Mouse (Mus musculus): ENCODE data around the gene Fignl2. TPM values are rescaled to one million over a fixed set of nuclear protein-coding genes. Genes with fewer than 3 reads are reported as not detected.

The Fignl2 gene
- total RNA-seq (2014; fragmentation: Nextera tagmentation), result not detected in 2 replicates
- 0.05 and 0.06 TPM in 2 replicates for total RNA-seq (2017)
- polyA plus RNA-seq (2012), result not detected in 2 replicates

- Histone ChIP-seq H3K4me1 (ENCODE audit: insufficient read depth, low read depth, low read length) (no peaks in the 10 kb centered on the region), H3K36me3 (replicated peaks) (no peaks in the 10 kb centered on the region), H3K4me3 (ENCODE audit: low read depth, low read length) (no peak within 1 kb of the TSS; the same call in 1 of the 2 replicates), H3K27me3 (ENCODE audit: insufficient read depth, low read length) (no peaks in the 10 kb centered on the region), H3K9me3 (replicated peaks) (peaks cover 90% of the 10 kb centered on the region)
- DNase-seq (ENCODE audit: low spot score) (no peak), ATAC-seq (ENCODE audit: extremely low read depth, insufficient number of reproducible peaks, low FRiP score, poor library complexity, severe bottlenecking) (no peak)
- TF ChIP-seq GATA1 (IDR thresholded peaks at IDR 0.05; ENCODE audit: borderline replicate concordance, low read length) (no peak), TAL1 (conservative IDR thresholded peaks at IDR 0.05; ENCODE audit: low read depth, low read length) (no peak), CTCF (IDR thresholded peaks at IDR 0.05; ENCODE audit: low read depth, low read length) (no peak), GATA2 (IDR thresholded peaks at IDR 0.05; ENCODE audit: borderline replicate concordance, low read depth, low read length) (no peak), POLR2AphosphoS5 (IDR thresholded peaks at IDR 0.05; ENCODE audit: insufficient replicate concordance, low read depth, low read length) (no peak)
Measured at GRCm38 (mm10) chr15:101077813-101078730, at the start of gene Fignl2. Fignl2 (minus strand) TSS chr15:101078567.

- H3K4me1 ChIP-seq (ENCODE audit: insufficient read depth, low read depth, low read length), result no peaks in the 10 kb centered on the region
- no peaks in the 10 kb centered on the region for H3K36me3 ChIP-seq (replicated peaks)
- H3K4me3 ChIP-seq (ENCODE audit: low read depth, low read length), result no peak overlapping the region
- no peaks in the 10 kb centered on the region for H3K27me3 ChIP-seq (ENCODE audit: insufficient read depth, low read length)
- no peak for TF ChIP-seq TAL1 (conservative IDR thresholded peaks at IDR 0.05; ENCODE audit: low read depth, low read length)
- TF ChIP-seq GATA1 (IDR thresholded peaks at IDR 0.05; ENCODE audit: borderline replicate concordance, low read length), result no peak
- TF ChIP-seq POLR2AphosphoS5 (IDR thresholded peaks at IDR 0.05; ENCODE audit: insufficient replicate concordance, low read depth, low read length), result no peak
- no peak for TF ChIP-seq CTCF (IDR thresholded peaks at IDR 0.05; ENCODE audit: low read depth, low read length)
- no peak for TF ChIP-seq GATA2 (IDR thresholded peaks at IDR 0.05; ENCODE audit: borderline replicate concordance, low read depth, low read length)
- ATAC-seq (ENCODE audit: extremely low read depth, insufficient number of reproducible peaks, low FRiP score, poor library complexity, severe bottlenecking) (no peak), DNase-seq (ENCODE audit: low spot score) (no peak)
- peaks cover 87% of the 10 kb centered on the region for H3K9me3 ChIP-seq (replicated peaks)
Measured at GRCm38 (mm10) chr15:101126876-101127544, 48.6 kb upstream of the Fignl2 start.

GRCm38 (mm10) chr15:101125561-101125960, 47.2 kb upstream of the Fignl2 start:
- no peak for DNase-seq (ENCODE audit: low spot score)
- Histone ChIP-seq H3K4me1 (ENCODE audit: insufficient read depth, low read depth, low read length) (no peaks in the 10 kb centered on the region), H3K27me3 (ENCODE audit: insufficient read depth, low read length) (no peaks in the 10 kb centered on the region), H3K4me3 (ENCODE audit: low read depth, low read length) (no peak overlapping the region), H3K9me3 (replicated peaks) (peaks cover 84% of the 10 kb centered on the region), H3K36me3 (replicated peaks) (no peaks in the 10 kb centered on the region)
- no peak for ATAC-seq (ENCODE audit: extremely low read depth, insufficient number of reproducible peaks, low FRiP score, poor library complexity, severe bottlenecking)
- TF ChIP-seq CTCF (IDR thresholded peaks at IDR 0.05; ENCODE audit: low read depth, low read length) (no peak), POLR2AphosphoS5 (IDR thresholded peaks at IDR 0.05; ENCODE audit: insufficient replicate concordance, low read depth, low read length) (no peak), GATA2 (IDR thresholded peaks at IDR 0.05; ENCODE audit: borderline replicate concordance, low read depth, low read length) (no peak), TAL1 (conservative IDR thresholded peaks at IDR 0.05; ENCODE audit: low read depth, low read length) (no peak), GATA1 (IDR thresholded peaks at IDR 0.05; ENCODE audit: borderline replicate concordance, low read length) (no peak)

GRCm38 (mm10) chr15:101123202-101123601, 44.8 kb upstream of the Fignl2 start:
- no peak for DNase-seq (ENCODE audit: low spot score)
- Histone ChIP-seq H3K4me3 (ENCODE audit: low read depth, low read length) (no peak overlapping the region), H3K36me3 (replicated peaks) (no peaks in the 10 kb centered on the region), H3K9me3 (replicated peaks) (peaks cover 81% of the 10 kb centered on the region), H3K27me3 (ENCODE audit: insufficient read depth, low read length) (no peaks in the 10 kb centered on the region), H3K4me1 (ENCODE audit: insufficient read depth, low read depth, low read length) (no peaks in the 10 kb centered on the region)
- ATAC-seq (ENCODE audit: extremely low read depth, insufficient number of reproducible peaks, low FRiP score, poor library complexity, severe bottlenecking), result no peak
- TF ChIP-seq TAL1 (conservative IDR thresholded peaks at IDR 0.05; ENCODE audit: low read depth, low read length), result no peak
- no peak for TF ChIP-seq CTCF (IDR thresholded peaks at IDR 0.05; ENCODE audit: low read depth, low read length)

- no peak for TF ChIP-seq GATA1 (IDR thresholded peaks at IDR 0.05; ENCODE audit: borderline replicate concordance, low read length)
- TF ChIP-seq GATA2 (IDR thresholded peaks at IDR 0.05; ENCODE audit: borderline replicate concordance, low read depth, low read length), result no peak
- no peak for TF ChIP-seq CTCF (IDR thresholded peaks at IDR 0.05; ENCODE audit: low read depth, low read length)
- TF ChIP-seq POLR2AphosphoS5 (IDR thresholded peaks at IDR 0.05; ENCODE audit: insufficient replicate concordance, low read depth, low read length), result no peak
- TF ChIP-seq TAL1 (conservative IDR thresholded peaks at IDR 0.05; ENCODE audit: low read depth, low read length), result no peak
- ATAC-seq (ENCODE audit: extremely low read depth, insufficient number of reproducible peaks, low FRiP score, poor library complexity, severe bottlenecking), result no peak
- Histone ChIP-seq H3K9me3 (replicated peaks) (peaks cover 80% of the 10 kb centered on the region), H3K27me3 (ENCODE audit: insufficient read depth, low read length) (no peaks in the 10 kb centered on the region), H3K36me3 (replicated peaks) (no peaks in the 10 kb centered on the region), H3K4me3 (ENCODE audit: low read depth, low read length) (no peak overlapping the region), H3K4me1 (ENCODE audit: insufficient read depth, low read depth, low read length) (no peaks in the 10 kb centered on the region)
- no peak for DNase-seq (ENCODE audit: low spot score)
Measured at GRCm38 (mm10) chr15:101122290-101122589, 43.9 kb upstream of the Fignl2 start.

Data from G1E (cell line).